Mouse (Mus musculus) cerebellum, adult 9-10 months (tissue): ENCODE measurements at regions not wholly inside any gene's neighbourhood (a gene's known extent, or its start where the extent isn't known, plus 50 kb on each side); places are given as distances from the start of the nearest gene placed in this dataset.

Experiments used
- DNase-seq: peaks from one replicate; pipeline ENCODE4 v3.0.0; 2022

DNA sequence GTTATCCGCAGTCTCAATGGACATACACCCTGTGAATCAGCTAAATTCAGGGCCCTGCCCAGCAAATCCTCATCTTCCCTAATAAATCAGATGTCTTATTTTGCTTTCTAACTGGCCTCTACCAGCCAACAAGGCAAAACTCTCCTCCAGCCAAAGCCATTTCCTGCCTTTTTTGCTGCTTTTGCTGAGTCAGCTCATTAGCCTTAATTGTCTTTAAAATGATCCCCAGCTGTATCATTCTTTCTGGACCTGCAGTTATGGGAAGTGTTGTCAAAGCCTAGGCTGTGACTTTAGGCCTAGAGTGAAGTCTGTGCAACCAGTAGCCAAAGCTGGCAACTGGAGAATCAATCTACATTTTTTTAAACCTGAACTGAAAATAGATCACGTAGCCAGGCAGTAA lies 81.4 kb downstream of the Mtpn start:
- DNase-seq = no peak

DNA sequence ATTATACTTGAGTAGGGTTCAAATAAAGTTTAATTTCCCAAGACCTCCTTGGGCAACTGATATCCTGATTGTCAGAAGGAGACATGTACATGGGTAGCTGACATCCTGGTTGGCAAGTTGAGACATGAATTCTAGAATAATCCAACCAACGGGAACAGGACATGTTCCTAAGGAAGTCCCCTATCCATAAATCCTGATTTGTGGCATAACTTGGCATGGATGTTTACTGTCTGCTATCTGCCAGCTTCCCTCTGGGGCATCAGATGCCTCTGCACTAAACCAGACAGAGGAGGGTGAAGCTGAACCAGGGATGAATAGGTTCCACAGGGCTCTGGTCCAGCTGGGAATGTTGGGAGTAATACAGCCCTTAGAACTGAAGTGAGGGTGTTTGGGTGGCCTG lies 94.7 kb downstream of the Mtpn start:
- no peak for DNase-seq

DNA sequence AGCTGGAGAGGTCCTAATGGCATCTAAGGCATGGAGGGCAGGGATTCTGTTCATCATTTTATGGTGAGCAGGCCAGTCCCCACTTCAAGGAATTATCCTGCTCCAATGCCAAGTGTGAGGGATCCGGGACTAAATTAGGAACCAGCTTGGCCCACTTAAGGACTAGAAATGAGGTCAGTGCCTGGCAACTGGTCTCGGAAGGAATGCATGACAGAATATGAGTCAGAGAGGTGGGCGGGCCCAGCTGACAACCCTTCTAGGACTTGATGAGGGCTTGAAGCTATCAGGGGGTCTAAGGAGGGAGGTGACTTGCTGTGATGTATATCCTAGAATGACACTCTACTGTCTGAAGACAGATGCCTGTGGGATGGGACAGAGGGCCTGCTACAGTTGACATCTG lies 100.4 kb upstream of the Fam180a start:
- DNase-seq = peak; percentile 24

DNA sequence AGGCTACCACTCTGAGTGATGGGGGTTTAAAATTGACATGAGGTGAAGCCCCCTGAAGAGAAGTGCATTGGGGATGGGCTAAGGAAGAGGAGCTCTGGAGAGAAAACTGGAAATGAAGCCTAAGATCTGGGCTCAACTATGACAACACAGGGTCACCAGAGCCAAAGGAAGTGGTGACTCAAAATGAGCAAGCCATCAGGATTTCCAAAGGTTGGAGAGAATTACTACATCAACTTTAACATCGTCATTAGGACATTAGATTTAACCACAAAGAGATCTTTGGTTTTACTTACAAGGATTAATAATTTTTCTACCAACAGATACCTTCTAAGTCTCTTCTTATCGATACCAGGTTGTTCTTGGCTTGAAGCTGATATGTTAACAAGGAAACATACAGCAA lies 98.6 kb upstream of the Fam180a start:
- no peak for DNase-seq

DNA sequence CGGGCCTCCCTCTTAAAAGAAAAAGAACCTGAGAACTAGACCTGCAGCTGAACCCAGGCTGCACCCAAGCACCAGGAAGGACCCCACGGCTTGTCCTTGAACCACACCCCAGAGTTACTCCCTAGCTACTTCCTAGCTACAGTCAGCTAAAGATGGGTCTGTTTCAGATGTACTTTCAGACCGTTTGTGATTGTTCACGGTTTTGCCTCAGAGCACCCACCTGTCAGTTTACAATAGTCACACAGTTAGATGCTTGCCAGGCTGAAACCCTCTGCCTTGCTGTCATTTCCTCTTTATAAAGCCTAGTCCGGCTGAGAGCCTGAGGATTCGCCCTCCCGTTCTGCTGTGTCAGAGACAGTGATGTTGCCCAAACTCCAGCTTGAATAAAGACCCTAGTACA lies 95.0 kb upstream of the Fam180a start:
- no peak for DNase-seq

DNA sequence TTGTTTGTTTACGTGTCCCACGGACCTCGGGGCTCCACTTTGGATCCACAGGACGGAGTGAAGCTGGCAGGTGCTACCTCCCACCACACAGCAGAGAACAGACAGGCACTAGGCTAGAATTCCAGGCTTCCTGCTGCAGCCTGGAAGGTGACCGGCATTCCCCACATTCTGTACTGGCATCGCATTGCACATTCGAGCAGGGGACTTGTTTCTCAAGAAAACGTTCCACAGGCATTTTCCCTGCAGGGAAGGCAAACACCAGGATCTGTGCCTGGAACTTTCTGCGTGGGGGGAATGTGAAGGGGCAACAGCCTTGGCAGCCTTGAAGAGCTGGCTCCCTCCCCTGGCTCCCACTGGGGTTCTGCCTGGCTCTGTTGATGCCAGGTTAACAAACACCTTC lies 79.1 kb upstream of the Fam180a start:
- no peak for DNase-seq

DNA sequence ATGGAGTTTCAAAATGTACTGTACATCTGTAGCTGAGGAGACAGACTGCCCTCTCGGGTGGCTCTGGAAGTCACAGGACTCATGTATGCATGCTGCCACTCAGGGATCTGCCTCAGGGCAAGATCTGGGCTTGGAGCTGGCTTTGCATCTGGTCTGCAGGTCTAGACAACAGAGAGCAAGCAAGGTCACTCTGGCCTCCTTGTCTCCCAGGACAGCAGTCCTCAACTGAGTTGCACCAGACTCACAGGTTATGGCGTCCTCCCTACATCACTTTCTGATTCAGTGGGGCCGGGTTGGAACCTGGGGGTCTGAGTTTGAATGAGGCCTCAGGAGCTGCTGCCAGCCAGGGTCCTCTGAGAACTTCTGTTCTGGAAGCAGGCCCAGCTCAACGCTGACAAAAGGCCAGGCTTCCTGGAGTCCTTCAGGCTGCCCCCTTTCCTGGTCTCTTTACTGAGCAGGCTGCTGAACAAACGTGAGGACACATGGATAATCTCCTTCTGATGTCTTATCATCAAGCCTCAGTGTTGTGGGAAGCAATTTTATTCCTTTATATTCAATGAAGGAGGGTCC lies 77.5 kb upstream of the Fam180a start:
- DNase-seq = no peak

DNA sequence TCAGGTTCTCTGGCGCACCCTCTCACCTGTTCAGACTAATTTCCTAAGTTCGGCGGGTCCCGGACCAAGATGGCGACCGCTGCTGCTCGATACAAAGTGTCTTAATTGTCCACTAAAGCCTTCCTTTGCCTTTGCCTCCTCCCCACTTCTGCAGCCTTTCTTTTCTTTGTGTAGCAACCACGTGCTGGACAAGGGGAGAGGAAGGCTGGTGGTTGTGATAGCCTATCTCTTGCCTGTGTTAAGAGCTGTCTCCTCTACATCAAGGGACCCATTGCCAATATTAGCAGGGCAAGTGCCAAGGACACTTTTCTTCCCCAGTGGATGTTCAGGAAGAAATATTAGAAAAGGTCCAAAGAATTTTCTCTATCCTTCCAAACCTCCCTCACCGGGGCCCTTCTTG lies 69.8 kb upstream of the Fam180a start:
- DNase-seq = no peak

DNA sequence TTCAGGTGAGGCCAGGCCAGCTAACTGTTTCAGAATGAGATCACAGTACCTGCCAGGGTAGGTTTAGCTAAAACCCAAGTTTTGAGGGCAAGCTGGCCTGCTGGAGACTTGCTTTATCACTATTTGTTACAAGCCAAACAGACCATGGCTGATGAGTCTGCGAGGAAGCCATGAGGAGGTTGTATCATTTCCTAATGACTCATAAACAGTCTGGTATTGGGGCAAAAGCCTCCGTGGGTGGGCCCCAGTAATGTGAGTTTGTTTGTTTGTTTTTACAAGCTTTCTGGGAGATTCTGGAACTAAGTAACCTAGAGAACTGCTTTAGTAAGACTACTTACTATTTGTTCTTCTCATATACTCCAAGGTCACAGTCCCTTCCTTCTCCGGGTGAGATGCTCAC lies 62.9 kb upstream of the Fam180a start:
- DNase-seq = no peak

DNA sequence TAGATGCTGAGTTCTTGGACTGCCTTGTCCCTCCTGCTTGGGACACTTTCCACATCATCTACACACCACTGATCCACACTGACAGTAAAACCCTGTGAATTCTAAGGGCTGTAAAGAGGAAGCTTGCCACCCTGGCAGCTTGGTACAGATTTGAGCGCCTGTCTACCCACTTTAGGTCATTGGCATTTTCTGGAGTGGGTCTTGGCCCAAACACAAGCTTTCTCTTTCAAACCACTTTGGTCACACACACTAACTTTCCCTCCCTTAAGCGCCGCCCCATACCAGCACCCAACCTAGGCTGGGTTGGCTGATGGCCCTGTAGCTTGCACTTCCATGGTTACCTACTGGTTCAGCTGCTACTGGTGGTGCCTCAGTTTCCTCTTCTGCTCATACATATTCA lies 55.6 kb upstream of the Fam180a start:
- no peak for DNase-seq

DNA sequence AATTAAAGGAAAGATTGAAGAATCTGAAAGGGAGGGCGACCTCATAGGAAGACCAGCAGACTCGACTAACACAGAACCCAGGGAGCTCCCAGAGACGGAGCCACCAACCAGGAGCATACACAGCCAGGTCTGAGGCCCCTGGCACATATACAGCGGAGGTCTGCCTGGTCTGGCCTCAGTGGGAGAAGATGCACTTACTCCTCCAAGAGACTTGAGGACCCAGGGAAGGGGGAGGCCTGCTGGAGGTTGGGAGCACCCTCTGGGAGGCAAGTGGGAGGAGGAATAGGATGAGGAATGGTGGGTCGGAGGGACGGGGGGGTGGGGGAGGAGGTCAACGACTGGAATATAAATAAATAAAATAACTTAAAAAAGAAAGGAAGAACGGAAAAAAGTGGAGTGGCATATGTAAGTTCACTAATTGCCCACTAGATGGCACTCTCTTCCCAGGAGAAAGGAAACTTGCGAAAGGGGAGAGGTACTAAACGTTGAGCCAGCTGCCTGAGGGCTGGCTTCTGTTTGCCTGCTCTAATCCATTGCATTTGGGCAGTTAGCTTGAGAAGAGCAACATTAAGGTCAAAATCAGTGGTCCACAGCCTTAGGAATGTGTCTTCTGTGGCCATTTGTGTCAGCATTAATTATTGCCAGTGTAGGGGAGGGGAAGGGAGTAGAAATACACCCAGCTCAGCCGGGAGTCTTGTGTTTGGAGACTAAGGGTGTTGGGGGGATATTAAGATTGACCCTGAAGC lies 55.0 kb upstream of the Fam180a start:
- peak; percentile 41 for DNase-seq

DNA sequence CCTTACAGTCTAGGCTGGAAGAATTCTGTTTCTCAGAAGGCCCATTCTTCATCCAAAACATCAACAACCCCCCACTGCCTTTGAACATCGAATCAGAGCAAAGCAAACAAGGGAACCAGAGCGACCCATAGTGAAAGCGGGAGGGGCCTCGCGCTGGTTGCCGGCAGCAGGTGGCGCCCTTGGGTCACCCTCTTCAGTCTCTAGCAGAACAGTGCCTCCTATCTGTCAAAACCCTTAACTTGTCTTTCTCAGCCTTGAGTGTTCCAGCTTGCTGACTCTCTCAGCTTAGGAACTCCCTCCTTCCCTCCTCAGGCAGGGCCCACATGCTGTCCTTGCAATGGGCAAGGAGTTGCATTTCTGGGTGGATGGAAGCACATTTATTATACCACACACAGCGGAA lies 53.9 kb upstream of the Fam180a start:
- DNase-seq = peak; percentile 62

DNA sequence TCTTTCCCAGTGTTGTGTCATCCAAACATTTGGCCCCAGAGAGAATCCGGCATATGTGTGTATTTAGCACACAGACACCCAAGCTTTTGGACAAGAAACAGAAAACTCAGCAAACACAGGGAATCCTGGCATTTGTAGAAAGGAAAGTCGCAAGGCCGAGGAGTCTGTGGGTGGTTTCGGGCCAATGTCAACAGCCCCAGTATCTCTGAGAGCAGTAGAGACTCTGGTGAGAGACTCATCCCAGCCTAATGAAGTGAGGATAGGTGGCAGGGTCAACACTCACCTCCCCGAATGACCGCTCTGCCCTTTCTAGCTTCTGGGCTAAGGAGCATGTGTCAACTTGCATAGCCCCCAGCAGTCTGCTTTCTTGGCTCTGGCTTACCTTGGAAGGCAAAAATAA lies 52.9 kb upstream of the Fam180a start:
- no peak for DNase-seq

DNA sequence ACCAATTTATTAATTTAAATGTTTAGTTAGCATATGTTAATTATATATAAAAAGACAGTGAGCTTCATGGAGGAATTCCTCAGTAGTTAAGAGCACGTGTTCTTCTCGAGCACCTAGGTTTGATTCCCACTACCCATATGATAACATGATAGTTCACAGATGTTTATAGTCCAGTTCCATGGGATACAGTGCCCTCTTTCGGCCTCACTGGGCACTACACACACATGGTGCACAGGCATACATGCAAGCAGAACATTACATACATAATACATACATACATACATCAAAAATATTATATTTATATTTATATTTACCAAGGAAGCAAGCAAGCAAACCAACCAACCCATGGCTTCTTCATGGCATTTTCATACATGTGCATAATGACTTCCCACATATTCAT lies 51.6 kb upstream of the Fam180a start:
- no peak for DNase-seq

DNA sequence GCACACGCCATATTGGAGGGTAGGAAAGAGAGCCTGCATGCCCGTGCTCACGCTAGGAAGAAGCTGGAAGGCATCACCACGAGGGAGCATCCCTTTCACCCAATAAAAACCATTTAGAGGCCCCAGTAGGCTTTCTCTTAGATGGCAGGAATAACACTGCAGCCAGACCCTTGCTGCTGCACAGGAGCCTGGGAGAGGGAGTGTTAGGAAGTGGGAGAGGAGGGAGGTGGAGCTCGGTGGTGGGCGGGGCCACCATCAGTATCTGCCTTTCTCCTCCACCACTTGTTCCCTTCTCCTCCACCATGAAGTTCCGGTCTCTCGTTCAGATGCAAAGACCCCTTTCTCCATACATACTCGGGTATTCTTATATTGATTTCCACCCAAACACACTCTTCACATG lies 50.6 kb upstream of the Fam180a start:
- DNase-seq = no peak
